Mouse (Mus musculus): ENCODE data around the gene Gm9125. TPM values are rescaled to one million over a fixed set of nuclear protein-coding genes. Genes with fewer than 3 reads are reported as not detected.
"Not testable (repeated sequence)": the region's sequence is repeated elsewhere in the genome, so short reads cannot be mapped to it uniquely, and the experiment has no call there.

Gene Gm9125
- polyA plus RNA-seq (2015; fragmentation: Nextera tagmentation; extraction: Ambion mirVana) = not detected in 2 replicates

GRCm38 (mm10) chr3:94054785-94055184 is at the start of gene Gm9125:
Gm9125 (minus strand) TSS chr3:94054885.
- H3K27ac ChIP-seq (ENCODE audit: low read length); H3K9me3 ChIP-seq (ENCODE audit: low read length); H3K4me2 ChIP-seq (replicated peaks; ENCODE audit: low read depth, low read length); H3K4me1 ChIP-seq (ENCODE audit: insufficient read depth, low read depth, low read length); ATAC-seq; H3K27me3 ChIP-seq (replicated peaks; ENCODE audit: insufficient read depth, low read length); DNase-seq (ENCODE audit: low spot score); H3K36me3 ChIP-seq (ENCODE audit: insufficient read depth, low read length); H3K4me3 ChIP-seq (ENCODE audit: low read depth, low read length); H3K9ac ChIP-seq (replicated peaks; ENCODE audit: low read depth): not testable (repeated sequence)
- 64% methylated on average over 1 of the region's 3 CpGs for WGBS

- H3K9ac ChIP-seq (replicated peaks; ENCODE audit: low read depth); H3K27ac ChIP-seq (ENCODE audit: low read length); H3K27me3 ChIP-seq (replicated peaks; ENCODE audit: insufficient read depth, low read length); H3K4me2 ChIP-seq (replicated peaks; ENCODE audit: low read depth, low read length); H3K4me3 ChIP-seq (ENCODE audit: low read depth, low read length); H3K36me3 ChIP-seq (ENCODE audit: insufficient read depth, low read length); DNase-seq (ENCODE audit: low spot score); H3K9me3 ChIP-seq (ENCODE audit: low read length); ATAC-seq; H3K4me1 ChIP-seq (ENCODE audit: insufficient read depth, low read depth, low read length): not testable (repeated sequence)
- no CpG with 5 or more reads among the region's 3 CpGs for WGBS
Measured at GRCm38 (mm10) chr3:94072544-94072943, 17.9 kb upstream of the Gm9125 start, which contains the start of gene Gm10697. Gm10697 (minus strand) TSS chr3:94072644.

GRCm38 (mm10) chr3:94049566-94050121 is 5.0 kb downstream of the Gm9125 start:
- not testable (repeated sequence) for H3K4me1 ChIP-seq (ENCODE audit: insufficient read depth, low read depth, low read length); H3K27me3 ChIP-seq (replicated peaks; ENCODE audit: insufficient read depth, low read length); DNase-seq (ENCODE audit: low spot score); H3K9ac ChIP-seq (replicated peaks; ENCODE audit: low read depth); H3K27ac ChIP-seq (ENCODE audit: low read length); ATAC-seq; H3K9me3 ChIP-seq (ENCODE audit: low read length); H3K4me3 ChIP-seq (ENCODE audit: low read depth, low read length); H3K36me3 ChIP-seq (ENCODE audit: insufficient read depth, low read length); H3K4me2 ChIP-seq (replicated peaks; ENCODE audit: low read depth, low read length)
- no CpG with 5 or more reads among the region's 5 CpGs for WGBS

- not testable (repeated sequence) for H3K36me3 ChIP-seq (ENCODE audit: insufficient read depth, low read length); H3K9ac ChIP-seq (replicated peaks; ENCODE audit: low read depth); H3K27me3 ChIP-seq (replicated peaks; ENCODE audit: insufficient read depth, low read length); H3K27ac ChIP-seq (ENCODE audit: low read length); ATAC-seq; DNase-seq (ENCODE audit: low spot score); H3K4me1 ChIP-seq (ENCODE audit: insufficient read depth, low read depth, low read length); H3K9me3 ChIP-seq (ENCODE audit: low read length); H3K4me3 ChIP-seq (ENCODE audit: low read depth, low read length); H3K4me2 ChIP-seq (replicated peaks; ENCODE audit: low read depth, low read length)
- WGBS = 81% methylated on average over 1 of the region's 1 CpGs
Measured at GRCm38 (mm10) chr3:94038241-94038640, 16.4 kb downstream of the Gm9125 start.

GRCm38 (mm10) chr3:94034400-94034799 is 20.3 kb downstream of the Gm9125 start:
- not testable (repeated sequence) for H3K27ac ChIP-seq (ENCODE audit: low read length); H3K36me3 ChIP-seq (ENCODE audit: insufficient read depth, low read length); H3K9me3 ChIP-seq (ENCODE audit: low read length); H3K4me2 ChIP-seq (replicated peaks; ENCODE audit: low read depth, low read length); H3K9ac ChIP-seq (replicated peaks; ENCODE audit: low read depth); H3K4me1 ChIP-seq (ENCODE audit: insufficient read depth, low read depth, low read length); ATAC-seq; H3K4me3 ChIP-seq (ENCODE audit: low read depth, low read length); DNase-seq (ENCODE audit: low spot score); H3K27me3 ChIP-seq (replicated peaks; ENCODE audit: insufficient read depth, low read length)
- WGBS = 81% methylated on average over 10 of the region's 18 CpGs

Other genes starting within 250 kb of the Gm9125 start
- gene Tdpoz3, start 228.9 kb downstream of the Gm9125 start, polyA plus RNA-seq (2015; fragmentation: Nextera tagmentation; extraction: Ambion mirVana) = not detected in 2 replicates
- not detected in 2 replicates for gene Gm9117, start 111.3 kb downstream of the Gm9125 start, polyA plus RNA-seq (2015; fragmentation: Nextera tagmentation; extraction: Ambion mirVana)
- gene Tdpoz5, start 93.6 kb downstream of the Gm9125 start, polyA plus RNA-seq (2015; fragmentation: Nextera tagmentation; extraction: Ambion mirVana) = not detected in 2 replicates
- not detected in 2 replicates for gene Gm10697, start 17.8 kb upstream of the Gm9125 start, polyA plus RNA-seq (2015; fragmentation: Nextera tagmentation; extraction: Ambion mirVana)
- not detected in 2 replicates for gene Gm10696, start 123.3 kb upstream of the Gm9125 start, polyA plus RNA-seq (2015; fragmentation: Nextera tagmentation; extraction: Ambion mirVana)
- gene Gm5286, start 141.8 kb upstream of the Gm9125 start, polyA plus RNA-seq (2015; fragmentation: Nextera tagmentation; extraction: Ambion mirVana) = not detected in 2 replicates
- not detected in 2 replicates for gene Gm4778, start 209.2 kb upstream of the Gm9125 start, polyA plus RNA-seq (2015; fragmentation: Nextera tagmentation; extraction: Ambion mirVana)